Mouse (Mus musculus) CH12.LX (cell line): Measurements from ENCODE around the gene Lrmda. TPM values are rescaled to one million over a fixed set of nuclear protein-coding genes. Genes with fewer than 3 reads are reported as not detected.

ENCODE experiments used
- DNase-seq: peaks from one replicate; pipeline ENCODE4 v3.0.0-alpha.2; 2013; ENCODE audit errors: extremely low read depth
- H3K27ac ChIP-seq: 2 replicates; pipeline ENCODE4 v1.5.1; 2012; ENCODE audit warnings: low read depth, mild to moderate bottlenecking, control low read depth, moderate library complexity; ENCODE audit not compliant: insufficient read depth
- H3K27me3 ChIP-seq: replicated peaks from 2 replicates; pipeline ENCODE3; 2012; ENCODE audit warnings: inconsistent platforms
- H3K36me3 ChIP-seq, 2 experiments: replicated peaks in 1 of 2; 2 replicates each; pipeline versions ENCODE3 to v1.6.1; 2012; ENCODE audit warnings: inconsistent platforms in 1 of 2, low read length in 1 of 2, mild to moderate bottlenecking in 1 of 2, mixed read lengths in 1 of 2, moderate library complexity in 1 of 2; ENCODE audit not compliant: control insufficient read depth in 1 of 2, insufficient read depth in 1 of 2
- H3K4me1 ChIP-seq, 2 experiments: 2 replicates each; pipeline ENCODE4 v1.6.1; 2012; ENCODE audit warnings: inconsistent platforms in 1 of 2, moderate library complexity in 1 of 2; ENCODE audit not compliant: insufficient read depth in 2 of 2, control insufficient read depth in 1 of 2
- H3K4me2 ChIP-seq: 2 replicates; pipeline ENCODE4 v1.6.1; 2012; ENCODE audit warnings: low read depth, mild to moderate bottlenecking, control low read depth; ENCODE audit not compliant: poor library complexity, insufficient read depth, severe bottlenecking
- H3K4me3 ChIP-seq, 3 experiments: fragments of 150-350 bp in 1 of 3; sonication (generic) in 1 of 3; replicated peaks in 1 of 3; 2 replicates each; pipeline versions ENCODE3 to v1.5.1; 2011 to 2012; ENCODE audit warnings: low read depth in 2 of 3, low read length in 2 of 3, mild to moderate bottlenecking in 2 of 3, moderate library complexity in 2 of 3, control low read depth in 1 of 3, improper control_type of control experiment in 1 of 3, inconsistent platforms in 1 of 3, mixed read lengths in 1 of 3; ENCODE audit not compliant: poor library complexity in 1 of 3
- H3K79me2 ChIP-seq: replicated peaks from 2 replicates; pipeline ENCODE4 v1.6.1; 2012; ENCODE audit warnings: mild to moderate bottlenecking, moderate library complexity; ENCODE audit not compliant: control insufficient read depth, poor library complexity, insufficient read depth, severe bottlenecking; ENCODE audit errors: extremely low read depth
- H3K9ac ChIP-seq: 2 replicates; pipeline ENCODE4 v1.6.1; 2012; ENCODE audit warnings: low read depth, mild to moderate bottlenecking, control low read depth, moderate library complexity; ENCODE audit not compliant: insufficient read depth
- H3K9me3 ChIP-seq: replicated peaks from 2 replicates; pipeline ENCODE3; 2012; ENCODE audit warnings: low read length, inconsistent platforms, mixed read lengths
- BHLHE40 ChIP-seq: IDR thresholded peaks from 2 replicates; pipeline ENCODE4 v1.6.1; 2011; ENCODE audit warnings: mild to moderate bottlenecking, low read depth, low read length, improper control_type of control experiment
- ELF1 ChIP-seq: IDR thresholded peaks from 2 replicates; pipeline ENCODE4 v1.6.1; 2014; ENCODE audit warnings: low read depth, mild to moderate bottlenecking, inconsistent platforms, low read length, improper control_type of control experiment
- EP300 ChIP-seq: IDR thresholded peaks from 2 replicates; pipeline ENCODE4 v1.6.1; 2011; ENCODE audit warnings: low read length, improper control_type of control experiment
- ETS1 ChIP-seq: conservative IDR thresholded peaks from 2 replicates; pipeline ENCODE4 v1.6.1; 2012; ENCODE audit warnings: low read depth, mild to moderate bottlenecking, inconsistent platforms, low read length, improper control_type of control experiment, moderate library complexity
- GABPA ChIP-seq: IDR thresholded peaks from 2 replicates; pipeline ENCODE4 v1.6.1; 2012; ENCODE audit warnings: low read depth, low read length, improper control_type of control experiment, inconsistent platforms; ENCODE audit not compliant: insufficient replicate concordance
- HCFC1 ChIP-seq: IDR thresholded peaks from 2 replicates; pipeline ENCODE4 v1.6.1; 2012; ENCODE audit warnings: low read depth, mild to moderate bottlenecking, inconsistent platforms, low read length, improper control_type of control experiment
- KAT2A ChIP-seq: IDR thresholded peaks from 2 replicates; pipeline ENCODE4 v1.6.1; 2012; ENCODE audit warnings: low read length, improper control_type of control experiment, inconsistent platforms; ENCODE audit not compliant: insufficient replicate concordance
- MEF2A ChIP-seq: IDR thresholded peaks from 2 replicates; pipeline ENCODE4 v1.6.1; 2014; ENCODE audit warnings: low read depth, mild to moderate bottlenecking, inconsistent platforms, low read length, improper control_type of control experiment, borderline replicate concordance
- MXI1 ChIP-seq: IDR thresholded peaks from 2 replicates; pipeline ENCODE4 v1.6.1; 2011; ENCODE audit warnings: mild to moderate bottlenecking, low read depth, low read length, improper control_type of control experiment
- NELFE ChIP-seq: IDR thresholded peaks from 2 replicates; pipeline ENCODE4 v1.6.1; 2011; ENCODE audit warnings: low read depth, low read length, improper control_type of control experiment
- NRF1 ChIP-seq: IDR thresholded peaks from 2 replicates; pipeline ENCODE4 v1.6.1; 2014; ENCODE audit warnings: low read depth, mild to moderate bottlenecking, inconsistent platforms, low read length, improper control_type of control experiment, moderate library complexity
- PAX5 ChIP-seq: IDR thresholded peaks from 2 replicates; pipeline ENCODE4 v1.6.1; 2012; ENCODE audit warnings: low read length, inconsistent platforms, mixed read lengths
- POLR2A ChIP-seq: IDR thresholded peaks from 2 replicates; pipeline ENCODE4 v1.6.1; 2011; ENCODE audit warnings: low read depth, mild to moderate bottlenecking, improper control_type of control experiment, low read length
- RAD21 ChIP-seq: IDR thresholded peaks from 2 replicates; pipeline ENCODE4 v1.6.1; 2011; ENCODE audit warnings: low read depth, mild to moderate bottlenecking, low read length, improper control_type of control experiment, moderate library complexity
- SIN3A ChIP-seq: IDR thresholded peaks from 2 replicates; pipeline ENCODE4 v1.6.1; 2012; ENCODE audit warnings: low read length, improper control_type of control experiment, inconsistent platforms
- SMC3 ChIP-seq: IDR thresholded peaks from 2 replicates; pipeline ENCODE4 v1.6.1; 2011; ENCODE audit warnings: low read depth, low read length, improper control_type of control experiment
- TBP ChIP-seq: conservative IDR thresholded peaks from 2 replicates; pipeline ENCODE4 v1.6.1; 2011; ENCODE audit warnings: low read depth, low read length, improper control_type of control experiment
- USF2 ChIP-seq: conservative IDR thresholded peaks from 2 replicates; pipeline ENCODE4 v1.6.1; 2011; ENCODE audit warnings: low read depth, low read length, improper control_type of control experiment
- ZC3H11A ChIP-seq: IDR thresholded peaks from 2 replicates; pipeline ENCODE4 v1.6.1; 2012; ENCODE audit warnings: low read depth, mild to moderate bottlenecking, inconsistent platforms, low read length, improper control_type of control experiment
- ZMIZ1 ChIP-seq: IDR thresholded peaks from 2 replicates; pipeline ENCODE4 v1.6.1; 2012; ENCODE audit warnings: low read depth, mild to moderate bottlenecking, inconsistent platforms, low read length, improper control_type of control experiment
- dilution Hi-C: fragments of 300-500 bp; cut with MboI; formaldehyde crosslinking; loops from 2 replicates; pipeline ENCODE4 v1.14.3; 2020; ENCODE audit warnings: low sequenced_read_pairs; ENCODE audit not compliant: extremely low pct_unique_long_range_greater_than_20kb, extremely low pct_ligation_motif_present
- in situ Hi-C: fragments of 300-500 bp; cut with MboI; formaldehyde crosslinking; loops from 3 replicates; pipeline ENCODE4 v1.14.3; 2019; ENCODE audit warnings: low sequenced_read_pairs, low pct_ligation_motif_present, low pct_unique_long_range_greater_than_20kb, mixed read lengths
- polyA plus RNA-seq: library from polyadenylated mRNA; unstranded; fragments of >175 nt; gene quantifications from 2 replicates; pipeline ENCODE4 v1.2.1, GENCODE M21; 2012; ENCODE audit warnings: low read depth; ENCODE audit not compliant: insufficient read length
- total RNA-seq, 2 experiments: library from RNA; depleted of rRNA; stranded (reverse); fragments of 300-350 nt in 1 of 2; fragments of >200 nt in 1 of 2; gene quantifications; 2 replicates each; pipeline ENCODE4 v1.2.3; 2012 to 2014

The Lrmda gene
- total and polyA plus RNA-seq, 3 experiments: 0.89 to 3.7 (median 1.9) TPM

- H3K79me2 ChIP-seq: no peaks in the 10 kb centered on the region
- H3K27ac ChIP-seq: no peak overlapping the region
- no peaks in the 10 kb centered on the region for H3K36me3 ChIP-seq
- H3K9ac ChIP-seq: no peak overlapping the region
- H3K9me3 ChIP-seq: no peaks in the 10 kb centered on the region
- DNase-seq: no peak
- in situ Hi-C loops (no loop called here), dilution Hi-C loops (no loop called here)
- no peaks in the 10 kb centered on the region; a peak in 1 of 4 replicates for H3K4me1 ChIP-seq
- H3K4me2 ChIP-seq: no peak overlapping the region
- no peak overlapping the region for H3K4me3 ChIP-seq
- TF ChIP-seq EP300 (no peak), HCFC1 (no peak), SIN3A (no peak), ZC3H11A (no peak), MEF2A (no peak), NRF1 (no peak), ELF1 (no peak), POLR2A (no peak), PAX5 (no peak), TBP (no peak), MXI1 (no peak), RAD21 (no peak)
- H3K27me3 ChIP-seq: no peaks in the 10 kb centered on the region
Observed at GRCm38 (mm10) chr14:22510531-22510785, 490.9 kb downstream of the Lrmda start.

- in situ Hi-C loops (no loop called here), dilution Hi-C loops (no loop called here)
- no peak for TF ChIP-seq NELFE
- no peak for TF ChIP-seq EP300
- TF ChIP-seq KAT2A: no peak
- TF ChIP-seq MXI1: no peak
- TF ChIP-seq USF2: no peak
- no peak for TF ChIP-seq GABPA
- TF ChIP-seq SMC3: no peak
- TF ChIP-seq ZMIZ1: no peak
- no peak for TF ChIP-seq BHLHE40
- no peak for TF ChIP-seq ETS1
- no peak for TF ChIP-seq ELF1
- H3K4me2 ChIP-seq: no peak overlapping the region
- no peaks in the 10 kb centered on the region for H3K4me1 ChIP-seq
- no peak overlapping the region for H3K27ac ChIP-seq
- no peaks in the 10 kb centered on the region for H3K9me3 ChIP-seq
- H3K9ac ChIP-seq: no peak overlapping the region
- no peaks in the 10 kb centered on the region for H3K36me3 ChIP-seq
- H3K79me2 ChIP-seq: no peaks in the 10 kb centered on the region
- no peaks in the 10 kb centered on the region for H3K27me3 ChIP-seq
- no peak for DNase-seq
- no peak overlapping the region for H3K4me3 ChIP-seq
Observed at GRCm38 (mm10) chr14:22514362-22515084, 495.0 kb downstream of the Lrmda start.
